Mouse (Mus musculus) kidney, adult 2 months (tissue): Measurements from ENCODE around the gene Tuba1b. TPM values are rescaled to one million over a fixed set of nuclear protein-coding genes. Genes with fewer than 3 reads are reported as not detected.

Experiments
- DNase-seq: peaks from one replicate; pipeline ENCODE4 v3.0.0; 2021
- H3K27ac ChIP-seq: fragments of 200-500 bp; 2 replicates; pipeline ENCODE4 v1.5.1; 2012; ENCODE audit warnings: low read depth, low read length, control low read depth, inconsistent platforms; ENCODE audit not compliant: insufficient read depth
- H3K27me3 ChIP-seq: fragments of 200-500 bp; replicated peaks from 2 replicates; pipeline ENCODE4 v1.6.1; 2012; ENCODE audit warnings: mild to moderate bottlenecking, moderate library complexity, low read length, inconsistent platforms; ENCODE audit not compliant: control insufficient read depth, insufficient read depth
- H3K36me3 ChIP-seq: fragments of 200-500 bp; 2 replicates; pipeline ENCODE4 v1.6.1; 2012; ENCODE audit warnings: mild to moderate bottlenecking, moderate library complexity, low read length, inconsistent platforms; ENCODE audit not compliant: control insufficient read depth, insufficient read depth
- H3K4me1 ChIP-seq: fragments of 200-500 bp; 2 replicates; pipeline ENCODE4 v1.6.1; 2011; ENCODE audit warnings: low read length; ENCODE audit not compliant: control insufficient read depth, insufficient read depth
- H3K4me3 ChIP-seq: fragments of 200-500 bp; 2 replicates; pipeline ENCODE4 v1.5.1; 2011; ENCODE audit warnings: mild to moderate bottlenecking, low read depth, low read length, control low read depth; ENCODE audit not compliant: insufficient read depth
- CTCF ChIP-seq: fragments of 200-500 bp; conservative IDR thresholded peaks from 2 replicates; pipeline ENCODE4 v1.5.1; 2011; ENCODE audit warnings: low read depth, mild to moderate bottlenecking, control low read depth, low read length, moderate library complexity, mixed read lengths; ENCODE audit not compliant: insufficient read depth, insufficient read length
- POLR2A ChIP-seq: fragments of 200-500 bp; IDR thresholded peaks from one replicate; pipeline ENCODE4 v1.6.1; 2011; ENCODE audit warnings: low read depth, low read length, control low read depth
- WGBS: fragments of 180-500 bp; shearing (Covaris S2); methylation state at CpG from one replicate; pipeline ENCODE4 v1.1.7; 2018; 5-methylcytosine and 5-hydroxymethylcytosine counted together
- polyA plus RNA-seq: library from polyadenylated mRNA; depleted of rRNA; stranded (reverse); fragments of >200 nt; gene quantifications from 2 replicates; pipeline ENCODE4 v1.2.3, GENCODE M21; 2012

Tuba1b gene
- polyA plus RNA-seq, 1 experiment = 488 TPM

DNA sequence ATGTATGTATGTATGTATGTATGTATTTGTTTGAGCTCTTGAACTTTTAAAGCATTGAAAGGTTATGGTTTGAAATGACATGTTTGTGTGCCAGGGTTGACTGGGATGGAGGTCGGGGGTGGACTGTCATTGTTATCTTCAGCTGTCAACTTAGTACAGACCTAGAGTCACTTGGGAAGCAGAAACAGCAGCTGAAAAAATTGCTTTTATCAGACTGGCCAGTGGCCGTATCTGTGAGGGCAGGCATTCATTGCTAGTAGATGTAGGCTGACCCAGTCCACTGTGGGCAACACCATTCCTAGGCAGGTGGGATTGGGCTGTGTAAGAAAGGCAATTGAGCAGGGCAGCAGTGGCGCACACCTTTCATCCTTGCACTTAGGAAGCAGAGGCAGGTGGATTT lies 25.2 kb upstream of the Tuba1b start:
- TF ChIP-seq POLR2A (no peak), CTCF (no peak)
- 94% methylated on average over 3 of the region's 3 CpGs for WGBS
- H3K36me3 ChIP-seq = no peaks in the 10 kb centered on the region
- no peaks in the 10 kb centered on the region for H3K27me3 ChIP-seq
- no peaks in the 10 kb centered on the region for H3K4me1 ChIP-seq
- no peak overlapping the region for H3K27ac ChIP-seq
- H3K4me3 ChIP-seq = no peak overlapping the region
- no peak for DNase-seq

DNA sequence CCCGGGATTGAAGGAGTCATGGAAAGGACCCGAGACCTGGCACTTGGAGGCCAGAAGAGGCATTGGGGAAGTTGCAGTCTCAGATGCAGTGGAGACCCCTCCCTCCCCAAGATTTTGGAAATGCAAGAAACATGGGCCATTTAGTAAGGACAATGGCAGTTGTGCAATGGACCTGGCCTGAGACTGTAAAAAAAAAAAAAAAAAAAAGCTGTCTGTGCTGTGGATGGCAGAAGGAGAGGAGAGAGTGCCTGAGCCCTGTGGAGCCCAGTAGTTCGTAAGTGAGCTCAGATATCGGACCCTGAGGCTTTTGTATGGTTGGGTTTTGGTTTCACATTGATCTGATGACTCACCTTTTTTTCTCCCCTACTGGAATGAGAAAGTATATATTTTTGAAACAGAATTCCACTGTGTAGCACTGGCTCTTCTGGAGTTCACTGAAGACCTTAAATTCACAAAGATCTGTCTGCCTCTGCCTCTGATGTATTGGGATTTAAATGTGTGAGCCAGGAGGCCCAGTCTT lies 24.6 kb upstream of the Tuba1b start:
- no peak overlapping the region for H3K27ac ChIP-seq
- H3K36me3 ChIP-seq = no peaks in the 10 kb centered on the region
- DNase-seq = no peak
- H3K27me3 ChIP-seq = no peaks in the 10 kb centered on the region
- H3K4me1 ChIP-seq = no peaks in the 10 kb centered on the region; the same call in 1 of the 2 replicates
- TF ChIP-seq POLR2A = no peak
- TF ChIP-seq CTCF = no peak
- H3K4me3 ChIP-seq = no peak overlapping the region
- WGBS = 95% methylated on average over 4 of the region's 4 CpGs

GRCm38 (mm10) chr15:98957475-98957874 lies 23.1 kb upstream of the Tuba1b start:
- Histone ChIP-seq H3K4me1 (no peaks in the 10 kb centered on the region; the same call in 1 of the 2 replicates), H3K27me3 (no peaks in the 10 kb centered on the region), H3K4me3 (no peak overlapping the region), H3K27ac (no peak overlapping the region), H3K36me3 (no peaks in the 10 kb centered on the region)
- WGBS = 84% methylated on average over 5 of the region's 5 CpGs
- TF ChIP-seq POLR2A (no peak), CTCF (no peak)
- DNase-seq = no peak

GRCm38 (mm10) chr15:98956000-98956399 lies 21.6 kb upstream of the Tuba1b start:
- no peaks in the 10 kb centered on the region for H3K27me3 ChIP-seq
- H3K4me3 ChIP-seq = no peak overlapping the region
- no peak for DNase-seq
- TF ChIP-seq POLR2A (no peak), CTCF (no peak)
- H3K4me1 ChIP-seq = no peaks in the 10 kb centered on the region; the same call in 1 of the 2 replicates
- WGBS = 96% methylated on average over 4 of the region's 4 CpGs
- H3K27ac ChIP-seq = no peak overlapping the region
- no peaks in the 10 kb centered on the region for H3K36me3 ChIP-seq

DNA sequence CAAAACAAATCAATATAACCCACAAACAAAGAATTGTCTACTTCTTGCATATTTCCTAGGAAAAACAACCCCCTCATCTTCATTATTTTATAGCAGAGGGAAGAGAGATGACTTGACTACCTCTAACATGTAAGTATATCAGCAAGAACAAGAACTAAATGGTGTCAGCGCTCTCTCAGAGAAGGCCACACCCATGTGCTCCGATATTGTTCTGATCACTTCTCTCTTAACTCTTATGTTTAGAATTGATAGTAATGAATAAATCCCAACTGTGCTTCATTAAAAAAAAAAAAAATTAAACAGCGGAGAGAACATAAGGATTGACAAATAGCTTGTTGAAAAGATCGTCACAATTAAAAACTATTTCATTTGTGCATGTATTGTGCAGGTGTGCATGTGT lies 21.0 kb upstream of the Tuba1b start:
- Histone ChIP-seq H3K4me3 (no peak overlapping the region), H3K36me3 (no peaks in the 10 kb centered on the region), H3K27ac (no peak overlapping the region), H3K27me3 (no peaks in the 10 kb centered on the region), H3K4me1 (no peaks in the 10 kb centered on the region; the same call in 1 of the 2 replicates)
- no peak for DNase-seq
- TF ChIP-seq POLR2A (no peak), CTCF (no peak)
- WGBS = 91% methylated on average over 4 of the region's 4 CpGs

DNA sequence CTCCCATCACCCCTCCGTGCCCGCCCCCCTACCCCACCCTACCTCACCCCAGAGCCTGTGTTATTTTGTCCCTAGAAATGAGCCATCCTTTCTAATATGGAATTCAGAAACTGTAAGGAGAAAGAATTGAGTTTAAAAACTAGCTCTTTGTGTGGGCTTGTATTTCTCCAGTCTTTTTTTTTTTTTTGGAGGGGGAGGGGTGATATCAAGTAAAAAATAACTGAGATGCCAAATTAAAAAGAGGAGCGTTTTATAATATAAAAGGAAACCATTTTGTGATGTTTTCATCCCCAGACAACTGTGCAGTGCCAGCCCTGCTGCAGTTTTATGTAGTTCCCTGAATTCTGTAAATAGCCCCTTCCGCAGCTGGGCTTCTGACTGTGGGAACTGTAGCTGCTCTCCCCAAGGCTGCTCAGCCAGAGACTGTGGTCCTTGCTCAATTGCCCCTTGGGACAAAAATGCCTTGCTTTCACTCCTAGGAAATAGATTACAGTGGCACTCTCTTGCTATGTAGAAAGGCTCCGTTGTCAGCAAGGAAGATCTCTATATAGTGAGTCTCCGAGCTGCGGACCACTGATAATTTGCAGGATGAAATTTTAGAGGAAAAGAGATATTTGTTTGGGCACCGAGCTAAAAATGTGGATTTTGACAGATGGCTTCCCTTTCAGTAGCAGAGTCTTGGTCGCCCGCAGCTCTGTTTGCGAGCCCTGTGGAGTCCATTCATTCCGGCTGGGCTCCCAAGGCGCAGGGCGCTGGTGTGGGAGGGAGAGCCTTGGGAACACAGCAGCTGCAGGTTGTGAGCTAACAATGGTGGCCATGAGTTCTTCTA lies 20.3 kb upstream of the Tuba1b start:
- Histone ChIP-seq H3K36me3 (no peaks in the 10 kb centered on the region), H3K27ac (no peak overlapping the region), H3K4me3 (no peak overlapping the region), H3K4me1 (no peaks in the 10 kb centered on the region; the same call in 1 of the 2 replicates), H3K27me3 (no peaks in the 10 kb centered on the region)
- DNase-seq = no peak
- 63% methylated on average over 14 of the region's 14 CpGs for WGBS
- TF ChIP-seq POLR2A = no peak
- no peak for TF ChIP-seq CTCF
